Mouse (Mus musculus): ENCODE data around the gene Gpr65. TPM values are rescaled to one million over a fixed set of nuclear protein-coding genes. Genes with fewer than 3 reads are reported as not detected.
A peak's percentile ranks its signal among the peaks of the same experiment; 100 is the strongest.

Gene Gpr65
- total RNA-seq (2015) = 35.7 and 36.4 TPM in 2 replicates
- total RNA-seq (2017) = 42.2 and 42.5 TPM in 2 replicates

DNA sequence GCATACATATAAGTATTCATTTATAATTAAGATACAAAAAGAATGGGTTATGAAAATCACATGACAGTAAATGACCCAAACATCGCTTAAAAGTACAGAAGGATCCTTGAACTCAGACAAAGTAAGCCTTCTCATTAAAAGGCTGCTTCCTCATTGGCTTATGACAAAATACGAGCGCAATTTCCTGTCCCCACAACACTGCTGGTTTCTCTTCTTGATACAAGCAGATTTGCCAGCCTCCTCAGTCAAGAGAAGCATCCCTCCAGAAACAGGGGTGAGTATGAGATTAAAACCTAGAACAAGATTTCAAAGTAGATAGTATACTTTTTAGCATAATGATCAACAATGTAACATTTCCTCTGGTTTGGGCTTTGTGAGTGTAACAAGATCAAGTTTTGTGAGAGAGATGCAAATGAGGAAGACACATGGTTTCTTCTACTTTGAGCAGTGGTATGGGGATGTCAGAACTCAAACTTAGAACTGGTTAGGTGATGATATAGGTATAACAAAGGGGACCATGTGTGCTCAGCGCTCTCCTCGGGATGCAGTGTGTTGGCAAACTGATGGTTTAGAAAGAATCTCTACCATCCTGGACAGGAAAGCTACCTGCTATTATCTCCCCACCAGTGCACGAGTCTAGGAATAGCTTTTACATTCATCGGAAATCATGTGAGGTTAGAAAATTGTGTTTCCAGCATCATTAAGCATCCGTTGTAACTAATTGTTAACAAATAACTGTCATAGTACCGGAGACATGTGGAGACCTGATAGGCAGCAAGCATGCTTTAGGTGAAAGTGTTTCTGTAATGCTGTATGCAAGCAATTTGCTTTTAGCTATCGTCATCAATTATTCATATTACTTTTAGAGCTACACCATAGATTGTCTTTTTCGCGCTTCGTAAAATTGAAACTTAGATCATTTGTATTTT lies at the start of gene Gpr65:
Gene Gpr65, plus strand, starts transcription at position 195 of the 929 bp plus-strand sequence.
- peak; percentile 36 for ATAC-seq (replicated peaks; ENCODE audit: poor library complexity)

DNA sequence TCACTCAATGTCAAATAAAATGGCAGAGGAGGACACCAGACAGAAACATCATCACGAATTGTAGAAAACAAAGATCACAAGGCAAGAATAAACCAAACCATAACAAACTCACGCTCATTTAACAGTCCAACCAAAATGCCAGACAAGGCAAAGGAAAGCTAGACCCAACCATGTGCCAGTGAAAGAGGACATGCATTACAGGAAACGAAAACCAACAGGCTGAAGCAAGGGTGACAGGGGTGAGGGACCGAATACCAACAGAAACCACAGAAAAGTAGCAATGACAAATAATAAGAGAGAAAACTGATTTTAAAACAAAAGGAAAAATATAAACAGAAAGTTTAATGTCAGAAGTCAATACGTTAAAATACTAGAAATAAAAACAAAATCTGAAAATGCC lies 45.1 kb upstream of the Gpr65 start:
- peak; percentile 60 for ATAC-seq (replicated peaks; ENCODE audit: poor library complexity)

DNA sequence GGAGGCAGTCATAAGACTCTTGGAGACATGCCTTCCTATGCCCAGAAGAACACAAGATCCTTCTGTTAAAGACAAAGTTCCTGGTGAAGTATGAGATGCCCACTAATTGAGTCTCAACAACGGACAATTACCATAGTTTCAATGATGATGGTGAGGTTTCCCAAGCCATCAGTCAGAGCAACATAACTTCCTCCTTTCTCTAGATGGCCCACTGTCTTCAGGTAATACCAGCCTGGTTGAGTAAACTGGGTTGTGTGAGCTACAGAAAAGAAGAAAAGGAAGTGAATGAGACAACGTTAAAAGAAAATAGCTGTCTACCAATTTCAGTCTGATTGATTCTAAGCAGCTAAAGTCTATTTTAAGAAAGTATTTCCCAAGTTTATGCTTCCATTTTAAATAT lies 41.4 kb upstream of the Gpr65 start:
- peak; percentile 54; the same call in 1 of the 2 replicates for ATAC-seq (replicated peaks; ENCODE audit: poor library complexity)

DNA sequence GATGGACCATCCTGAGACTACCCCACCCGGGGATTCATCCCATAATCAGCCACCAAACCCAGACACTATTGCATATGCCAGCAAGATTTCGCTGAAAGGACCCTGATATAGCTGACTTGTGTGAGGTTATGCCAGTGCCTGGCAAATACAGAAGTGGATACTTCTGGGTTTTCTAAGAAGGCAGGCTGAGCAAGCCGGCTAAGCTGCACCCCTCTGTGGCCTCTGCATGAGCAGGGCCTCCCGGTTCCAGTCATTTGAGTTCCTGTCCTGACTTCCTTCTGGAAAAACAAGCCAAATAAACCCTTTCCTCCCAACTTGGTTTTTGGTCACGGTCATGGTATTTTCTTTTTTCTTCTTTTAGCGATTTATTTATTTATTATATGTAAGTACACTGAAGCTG lies 30.0 kb upstream of the Gpr65 start:
- peak; percentile 55; the same call in 1 of the 2 replicates for ATAC-seq (replicated peaks; ENCODE audit: poor library complexity)

DNA sequence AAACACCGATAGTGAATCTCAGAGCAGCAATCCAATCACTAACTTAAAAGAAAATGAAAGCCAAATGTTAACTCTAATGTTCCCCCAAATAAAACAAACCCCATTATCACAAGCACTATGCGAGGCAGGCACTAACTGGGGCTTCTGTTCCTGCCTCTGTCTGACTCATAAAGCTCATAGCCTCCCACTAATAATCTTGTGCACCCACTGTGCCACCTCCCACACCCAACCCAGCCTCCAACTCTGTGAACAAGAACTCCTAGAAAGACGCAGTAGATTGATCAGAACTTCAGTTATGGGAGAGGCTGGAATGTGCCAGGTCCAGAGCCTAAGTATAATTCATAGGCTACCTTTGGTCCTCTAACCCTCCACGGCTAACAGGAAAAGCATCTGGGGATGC lies 24.3 kb upstream of the Gpr65 start:
- ATAC-seq (replicated peaks; ENCODE audit: poor library complexity) = no peak

DNA sequence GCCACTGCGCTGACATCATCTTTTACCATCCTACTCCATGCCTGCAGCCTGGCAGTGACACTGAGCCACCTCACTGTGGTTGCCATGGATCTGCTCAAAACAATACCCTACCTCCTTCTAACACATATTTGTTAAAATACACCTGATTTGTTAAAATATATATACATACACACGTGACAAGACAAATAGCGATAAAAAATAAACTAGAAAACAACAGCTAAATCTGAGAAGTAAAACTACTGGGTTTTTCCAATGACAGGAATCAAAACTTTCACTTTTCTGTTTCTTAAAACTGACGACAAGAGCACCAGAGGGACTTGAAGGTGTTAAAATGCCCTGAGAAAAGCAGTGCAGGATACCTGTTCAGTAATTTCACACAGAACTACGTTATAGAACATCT lies 23.6 kb upstream of the Gpr65 start:
- no peak for ATAC-seq (replicated peaks; ENCODE audit: poor library complexity)

DNA sequence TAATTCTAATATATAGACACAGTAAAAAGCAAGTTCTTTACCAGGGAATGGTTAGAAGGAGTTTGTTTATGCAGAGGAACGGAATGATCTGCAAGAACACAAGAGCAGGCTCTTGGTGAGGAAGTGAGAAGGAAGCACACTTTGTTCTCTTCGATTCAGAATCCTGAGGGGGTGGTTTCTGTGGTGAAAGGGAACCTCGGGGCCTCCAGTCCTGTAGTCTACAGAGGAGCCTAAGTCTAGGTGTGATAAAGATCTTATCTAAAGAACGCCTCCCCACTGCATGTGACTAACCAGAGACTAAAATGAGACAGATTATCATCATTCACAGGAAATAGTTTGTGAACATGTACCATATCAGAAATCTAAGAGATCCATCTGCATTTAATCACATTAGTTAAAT lies 21.6 kb upstream of the Gpr65 start:
- peak; percentile 46; the same call in 1 of the 2 replicates for ATAC-seq (replicated peaks; ENCODE audit: poor library complexity)

DNA sequence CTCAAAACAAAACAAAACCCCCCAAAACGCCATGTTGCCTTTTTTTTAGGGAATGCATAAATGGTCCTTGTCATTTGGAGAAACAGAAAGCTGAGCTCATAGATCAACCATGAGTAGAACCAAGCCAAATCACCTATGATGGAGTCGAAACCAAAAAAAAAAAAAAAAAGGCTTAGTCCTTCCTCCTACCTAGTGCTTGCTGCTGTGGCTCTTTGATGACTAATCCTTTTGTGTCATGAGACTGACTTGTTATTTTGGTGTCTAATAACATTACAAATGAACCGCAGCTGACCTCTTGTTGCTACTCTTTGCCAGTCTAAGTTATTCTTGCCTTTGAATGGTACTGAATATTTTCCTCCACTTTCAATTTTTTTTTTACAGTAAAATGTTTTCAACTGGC lies 18.8 kb upstream of the Gpr65 start:
- 0 out of 2 replicates have a peak, but pooled peaks have one; percentile 29 for ATAC-seq (replicated peaks; ENCODE audit: poor library complexity)

DNA sequence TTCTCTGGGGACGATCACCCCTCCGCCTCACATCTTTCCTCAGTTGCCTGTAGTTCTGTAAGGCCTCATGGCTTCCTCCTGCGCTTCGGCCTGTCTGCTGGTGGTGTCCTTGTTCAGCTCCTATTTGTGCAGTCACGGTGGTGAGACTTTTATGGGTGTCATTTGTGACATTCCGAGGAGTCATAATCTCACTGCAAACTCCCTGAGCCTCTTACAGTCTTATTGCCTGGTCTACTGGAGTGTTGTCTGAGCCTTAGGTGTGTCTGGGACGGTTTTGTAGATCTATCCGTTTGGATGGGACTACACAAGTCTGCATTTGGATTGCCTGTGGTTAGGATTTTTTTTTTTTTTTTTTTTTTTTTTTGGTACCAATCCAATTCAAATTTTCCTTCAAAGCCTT lies 18.1 kb upstream of the Gpr65 start:
- ATAC-seq (replicated peaks; ENCODE audit: poor library complexity) = no peak

DNA sequence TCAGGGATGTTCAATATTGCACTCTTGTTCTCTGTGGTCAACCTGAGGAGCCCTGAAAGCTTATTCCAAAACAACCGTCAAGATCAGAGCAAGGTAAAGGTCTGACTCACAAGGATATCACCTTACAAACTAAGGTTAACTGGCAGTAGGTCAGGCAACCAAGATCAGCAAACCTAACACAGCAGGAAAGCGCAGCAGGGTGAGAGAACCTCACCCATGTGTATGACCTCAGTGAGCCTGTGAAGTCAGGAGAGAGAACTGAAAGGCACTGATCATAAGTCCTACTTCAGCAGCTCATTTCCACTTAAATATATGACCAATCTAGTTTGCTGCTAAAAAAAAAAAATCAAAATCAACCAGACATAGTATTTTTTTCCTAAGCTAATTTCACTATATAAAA lies 16.0 kb upstream of the Gpr65 start:
- no peak for ATAC-seq (replicated peaks; ENCODE audit: poor library complexity)

DNA sequence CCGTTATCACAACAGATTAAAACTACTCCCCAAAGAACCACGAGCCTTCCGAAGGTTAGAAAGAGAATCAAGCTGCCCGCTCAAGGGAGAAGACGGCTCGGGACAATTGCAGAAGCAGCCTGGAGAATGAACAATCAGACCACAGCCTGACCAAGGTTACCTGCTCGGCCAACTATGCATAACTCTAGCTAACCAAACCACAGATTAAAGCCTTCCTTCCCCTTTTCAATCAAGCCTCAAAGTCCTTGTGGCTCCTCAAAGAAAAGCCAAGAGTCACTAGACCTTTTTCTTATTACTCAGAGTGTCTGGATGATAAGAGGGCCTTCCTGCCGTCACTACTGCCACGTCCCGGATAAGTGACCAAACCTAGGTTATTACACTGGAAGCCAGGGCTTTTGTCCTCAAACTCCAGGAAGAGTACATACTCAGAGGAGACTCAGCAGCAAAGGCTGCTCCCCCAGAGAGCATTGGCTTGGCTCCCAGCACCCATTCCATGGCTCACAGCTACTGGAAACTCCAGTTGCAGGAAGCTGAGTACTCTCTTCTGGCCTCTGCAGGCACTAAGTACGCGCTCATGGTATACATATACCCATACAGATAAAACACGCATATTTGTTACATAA lies 13.0 kb upstream of the Gpr65 start:
- ATAC-seq (replicated peaks; ENCODE audit: poor library complexity) = peak; percentile 61

DNA sequence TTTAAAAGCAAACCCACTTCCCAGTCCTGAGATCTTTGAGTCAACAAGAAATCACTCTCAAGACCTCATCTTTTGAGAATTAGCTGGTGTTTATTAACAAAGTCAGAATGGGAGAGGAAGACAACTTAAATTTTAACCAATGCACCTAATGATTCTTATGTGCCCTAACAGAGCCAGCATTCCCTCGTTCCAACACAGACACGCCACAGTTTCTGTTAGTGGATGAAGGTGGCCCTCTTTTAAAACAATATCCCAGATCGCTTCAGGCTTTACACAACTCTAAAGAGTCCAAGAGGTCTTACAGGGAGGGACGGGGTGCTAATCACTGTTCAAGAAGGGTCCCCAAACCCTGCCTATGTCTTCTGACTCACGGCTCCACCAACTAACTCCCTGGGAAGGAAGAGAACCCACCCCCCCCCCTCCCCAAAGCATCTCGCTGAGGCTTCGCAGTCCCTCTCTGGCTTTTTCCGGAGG lies 10.0 kb upstream of the Gpr65 start:
- no peak for ATAC-seq (replicated peaks; ENCODE audit: poor library complexity)

DNA sequence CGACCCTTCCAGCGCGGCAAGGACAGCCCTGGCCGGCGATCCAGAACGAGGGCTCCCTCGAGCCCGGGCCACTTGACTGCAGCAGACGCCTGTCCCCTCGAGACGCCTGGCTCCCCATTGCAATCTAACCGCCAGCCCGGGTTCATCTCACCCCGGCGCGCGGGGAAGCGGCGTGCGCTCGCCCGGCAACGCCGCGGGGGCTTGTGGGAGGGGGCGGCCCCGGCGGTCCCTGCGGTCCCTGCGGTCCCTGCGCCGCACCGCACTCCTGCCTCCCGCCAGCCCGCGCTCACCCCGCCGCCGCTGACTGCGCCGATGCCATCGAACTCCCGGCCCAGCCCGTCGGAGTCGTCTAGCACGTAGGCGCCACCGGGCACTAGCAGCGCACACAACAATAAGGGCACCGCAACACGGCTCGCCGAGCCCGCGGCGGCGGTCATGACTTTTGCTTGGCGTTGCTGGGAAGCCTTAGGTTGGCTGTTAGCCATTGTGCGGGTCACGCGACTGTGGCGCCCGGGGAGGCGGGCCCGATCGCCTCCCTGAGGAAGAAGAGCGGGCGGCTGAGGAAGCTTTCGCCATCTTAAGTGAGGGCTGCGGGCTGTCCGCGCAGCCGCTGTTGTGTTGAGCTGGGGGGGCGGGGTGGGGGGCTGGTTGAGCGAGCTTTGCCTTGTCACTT lies 9.5 kb upstream of the Gpr65 start, which contains the start of gene Galc:
Gene Galc, minus strand, starts transcription at position 615 of the 673 bp plus-strand sequence.
- peak; percentile 68 for ATAC-seq (replicated peaks; ENCODE audit: poor library complexity)

DNA sequence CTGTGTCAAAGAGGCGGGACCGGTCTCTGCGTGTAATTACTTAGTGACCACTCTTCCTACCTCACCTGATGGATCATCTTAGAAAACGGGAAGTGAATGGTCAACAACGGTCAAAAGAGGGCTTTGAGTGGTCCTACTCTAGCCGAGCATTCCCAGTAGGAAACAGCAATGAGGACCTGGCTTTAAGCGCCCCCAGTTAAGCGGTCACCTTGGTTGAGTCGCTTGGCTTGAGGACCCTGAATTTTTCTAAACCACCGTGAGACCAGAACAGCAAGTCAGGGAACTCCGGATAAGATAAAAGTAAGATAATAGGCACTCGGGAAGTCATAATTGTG lies 8.9 kb upstream of the Gpr65 start:
- no peak for ATAC-seq (replicated peaks; ENCODE audit: poor library complexity)

DNA sequence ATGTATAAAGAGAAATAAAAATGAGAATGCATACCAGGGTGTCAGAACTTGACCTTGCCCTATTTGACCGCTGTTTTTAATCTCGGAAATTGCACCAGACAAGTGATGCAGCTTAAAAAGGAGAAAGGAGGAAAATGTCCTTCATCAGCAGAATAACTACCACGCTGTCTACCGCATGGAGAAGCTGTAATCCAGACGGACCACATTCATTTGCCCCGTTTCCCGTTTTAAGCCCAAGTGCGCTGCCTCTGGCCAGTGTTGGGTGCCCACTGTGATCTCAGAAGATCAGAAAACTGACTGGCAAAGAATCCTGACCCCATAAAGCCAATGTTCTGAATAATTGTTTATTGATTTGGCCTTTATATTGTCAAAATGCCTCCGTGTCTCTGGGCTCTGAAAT lies 2.7 kb upstream of the Gpr65 start:
- ATAC-seq (replicated peaks; ENCODE audit: poor library complexity) = no peak

DNA sequence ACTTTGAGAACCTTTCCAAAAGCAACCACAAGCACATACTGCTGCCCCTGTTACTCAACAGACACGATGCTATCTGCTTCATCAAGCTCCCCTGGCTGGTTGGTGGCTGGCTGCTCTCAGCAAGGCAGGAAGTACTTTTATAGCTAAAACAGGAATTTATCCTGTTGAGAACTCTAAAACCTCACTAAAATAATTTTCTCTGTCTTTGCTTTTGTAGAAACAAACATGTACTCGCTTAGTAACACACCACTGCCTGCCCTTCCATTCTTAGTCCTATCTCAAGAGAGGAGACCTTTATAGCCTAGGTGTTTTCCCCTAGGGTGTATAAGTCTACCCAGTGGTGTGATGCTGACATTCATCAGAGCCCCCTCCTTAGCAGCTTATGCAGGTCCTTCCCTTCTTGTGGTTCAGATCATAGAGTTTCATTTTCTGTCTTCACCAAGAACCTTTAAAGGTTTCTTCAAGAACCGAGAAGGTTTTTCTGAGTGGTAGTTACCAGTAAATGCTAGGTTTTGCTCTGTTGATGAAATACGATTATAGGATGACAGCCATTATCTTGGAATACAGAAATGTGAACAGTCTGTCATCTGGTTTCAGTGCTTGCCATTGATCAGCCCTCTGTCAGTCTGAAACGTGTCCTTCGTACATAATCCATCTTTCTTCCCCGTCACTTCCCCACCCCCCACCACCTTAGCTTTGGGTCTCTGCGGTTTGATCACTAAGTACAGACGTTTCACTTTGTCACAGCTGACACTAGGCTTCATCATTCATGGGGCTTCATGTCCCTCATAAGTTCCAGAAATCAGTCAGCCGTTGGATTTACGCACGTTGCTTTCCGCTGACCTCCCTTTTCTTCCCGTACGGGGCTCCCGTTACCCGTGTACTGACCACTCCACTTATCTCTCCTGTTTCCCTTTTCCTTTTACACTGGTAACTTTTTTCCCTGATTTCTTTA lies 1.6 kb downstream of the Gpr65 start:
- ATAC-seq (replicated peaks; ENCODE audit: poor library complexity) = peak; percentile 52

DNA sequence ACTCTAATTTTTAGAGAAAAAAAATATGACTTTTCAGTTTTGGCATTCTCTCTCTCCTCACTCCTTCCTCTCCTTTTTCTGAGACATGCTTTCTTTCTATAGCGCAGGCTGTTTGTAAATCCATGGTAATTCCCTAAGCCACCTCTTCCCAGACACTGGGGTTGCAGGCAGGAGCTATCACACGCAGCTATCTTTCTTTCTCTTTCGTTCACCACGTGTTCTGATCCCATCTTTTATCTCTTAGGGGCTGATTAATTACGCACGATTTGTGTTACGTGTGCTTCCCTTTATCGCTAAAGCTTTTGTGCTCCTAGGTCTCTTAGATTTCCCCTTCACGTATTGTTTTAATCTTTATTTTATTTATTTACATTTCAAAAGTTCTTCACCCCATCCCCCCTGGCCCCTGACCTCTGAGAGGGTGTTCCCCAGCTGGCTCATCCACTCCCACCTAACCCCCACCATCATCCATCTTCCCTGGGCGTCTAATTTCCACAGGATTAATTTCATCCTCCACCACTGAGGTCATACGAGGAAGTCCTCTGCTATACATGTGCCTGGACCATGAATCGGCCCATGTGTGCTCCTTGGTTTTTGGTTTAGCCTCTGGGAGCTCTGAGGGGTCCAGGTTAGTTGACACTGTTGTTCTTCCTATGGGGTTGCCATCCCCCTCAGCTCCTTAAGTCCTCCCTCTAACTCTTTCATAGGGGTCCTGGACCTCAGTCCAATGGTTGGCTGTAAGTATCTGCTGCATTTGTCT lies 2.6 kb downstream of the Gpr65 start:
- ATAC-seq (replicated peaks; ENCODE audit: poor library complexity) = 0 out of 2 replicates have a peak, but pooled peaks have one; percentile 10

DNA sequence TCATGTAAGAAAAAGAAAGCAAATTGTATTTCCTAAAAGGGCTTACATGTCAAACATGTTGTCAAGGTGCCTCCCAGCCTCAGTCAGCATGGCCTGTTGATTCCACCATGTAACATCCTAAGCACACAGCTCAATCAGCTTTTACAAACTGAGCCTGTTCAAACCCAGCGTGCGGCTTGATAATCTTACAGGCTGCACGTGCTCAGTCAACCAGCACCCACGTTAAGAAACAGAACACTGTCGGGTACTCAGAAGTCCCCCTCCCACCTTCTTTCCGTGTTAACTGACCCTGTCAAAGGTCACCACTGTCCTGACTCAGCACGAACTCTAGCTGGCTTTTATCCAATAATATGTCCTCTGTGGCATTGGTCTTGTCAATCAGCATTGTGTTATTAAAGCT lies 4.0 kb downstream of the Gpr65 start:
- no peak for ATAC-seq (replicated peaks; ENCODE audit: poor library complexity)

DNA sequence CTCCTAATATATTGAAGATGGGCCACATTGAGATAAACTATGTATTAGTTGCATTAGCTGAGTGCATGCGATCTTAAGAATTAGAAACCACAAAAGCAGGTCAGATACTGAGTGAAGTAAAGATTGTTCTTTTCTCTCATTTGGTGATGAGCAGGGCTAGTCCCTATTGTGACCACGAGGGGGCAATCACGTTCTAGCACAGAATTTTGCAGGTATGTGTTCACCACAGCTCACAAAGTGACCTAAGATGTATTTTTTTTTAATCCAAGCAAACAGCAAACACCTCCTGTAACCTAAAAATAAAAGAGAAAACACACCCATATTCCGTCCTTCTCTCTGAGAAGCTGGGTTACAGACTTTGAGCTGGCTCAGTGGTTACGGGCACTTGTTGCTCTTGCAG lies 12.1 kb downstream of the Gpr65 start:
- peak; percentile 85 for ATAC-seq (replicated peaks; ENCODE audit: poor library complexity)

DNA sequence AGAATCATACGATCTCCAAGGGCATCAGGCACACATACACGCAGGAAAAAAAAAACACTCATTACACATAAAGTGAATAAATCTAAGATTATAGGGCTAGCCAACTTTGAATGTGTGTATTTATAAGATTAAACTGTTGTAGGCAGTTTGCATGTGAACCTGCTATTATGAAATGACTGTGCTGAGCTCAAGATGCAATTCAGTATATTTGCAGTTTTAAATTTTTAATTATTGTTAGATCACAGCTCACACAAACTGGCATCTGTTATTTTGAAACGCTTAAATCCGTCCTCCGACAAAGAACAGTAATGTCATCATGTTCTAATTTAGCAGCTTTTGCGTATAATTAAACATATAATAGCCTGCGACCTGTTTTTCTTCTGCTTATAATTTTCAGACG lies 12.6 kb downstream of the Gpr65 start:
- ATAC-seq (replicated peaks; ENCODE audit: poor library complexity) = no peak

All from megakaryocyte progenitor cell, adult 5-6 weeks (primary cell).